Mouse (Mus musculus) kidney, adult 2 months (tissue): ENCODE measurements around the gene Ablim1. TPM values are rescaled to one million over a fixed set of nuclear protein-coding genes. Genes with fewer than 3 reads are reported as not detected.

Source experiments
- DNase-seq: peaks from one replicate; pipeline ENCODE4 v3.0.0; 2021
- H3K27ac ChIP-seq: fragments of 200-500 bp; 2 replicates; pipeline ENCODE4 v1.5.1; 2012; ENCODE audit warnings: low read depth, low read length, control low read depth, inconsistent platforms; ENCODE audit not compliant: insufficient read depth
- H3K27me3 ChIP-seq: fragments of 200-500 bp; replicated peaks from 2 replicates; pipeline ENCODE4 v1.6.1; 2012; ENCODE audit warnings: mild to moderate bottlenecking, moderate library complexity, low read length, inconsistent platforms; ENCODE audit not compliant: control insufficient read depth, insufficient read depth
- H3K36me3 ChIP-seq: fragments of 200-500 bp; 2 replicates; pipeline ENCODE4 v1.6.1; 2012; ENCODE audit warnings: mild to moderate bottlenecking, moderate library complexity, low read length, inconsistent platforms; ENCODE audit not compliant: control insufficient read depth, insufficient read depth
- H3K4me1 ChIP-seq: fragments of 200-500 bp; 2 replicates; pipeline ENCODE4 v1.6.1; 2011; ENCODE audit warnings: low read length; ENCODE audit not compliant: control insufficient read depth, insufficient read depth
- H3K4me3 ChIP-seq: fragments of 200-500 bp; 2 replicates; pipeline ENCODE4 v1.5.1; 2011; ENCODE audit warnings: mild to moderate bottlenecking, low read depth, low read length, control low read depth; ENCODE audit not compliant: insufficient read depth
- CTCF ChIP-seq: fragments of 200-500 bp; conservative IDR thresholded peaks from 2 replicates; pipeline ENCODE4 v1.5.1; 2011; ENCODE audit warnings: low read depth, mild to moderate bottlenecking, control low read depth, low read length, moderate library complexity, mixed read lengths; ENCODE audit not compliant: insufficient read depth, insufficient read length
- POLR2A ChIP-seq: fragments of 200-500 bp; IDR thresholded peaks from one replicate; pipeline ENCODE4 v1.6.1; 2011; ENCODE audit warnings: low read depth, low read length, control low read depth
- WGBS: fragments of 180-500 bp; shearing (Covaris S2); methylation state at CpG from one replicate; pipeline ENCODE4 v1.1.7; 2018; 5-methylcytosine and 5-hydroxymethylcytosine counted together
- polyA plus RNA-seq: library from polyadenylated mRNA; depleted of rRNA; stranded (reverse); fragments of >200 nt; gene quantifications from 2 replicates; pipeline ENCODE4 v1.2.3, GENCODE M21; 2012

Ablim1 gene
- polyA plus RNA-seq, 1 experiment: 34.7 TPM

DNA sequence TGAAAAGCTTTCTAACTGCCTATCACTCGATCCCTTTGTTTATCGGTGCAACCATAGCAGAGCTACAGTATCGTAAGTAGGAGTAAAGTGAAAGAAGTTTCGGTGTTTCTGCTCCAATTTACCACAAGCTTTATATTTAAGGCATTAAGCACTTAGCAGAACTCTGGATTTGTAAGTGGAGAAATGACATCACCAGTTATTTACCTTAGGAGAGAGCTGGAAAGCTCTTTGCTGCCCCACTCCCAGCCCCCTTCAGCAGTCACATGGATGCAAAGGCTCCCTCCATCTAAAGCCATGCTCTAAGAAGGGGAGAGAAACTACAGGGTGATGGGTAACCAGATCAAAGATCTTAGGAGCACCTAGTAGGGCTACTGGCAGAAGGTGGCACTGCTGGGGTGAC, 241.3 kb downstream of the Ablim1 start:
- no peak for TF ChIP-seq CTCF
- no peak for TF ChIP-seq POLR2A
- Histone ChIP-seq H3K36me3 (no peaks in the 10 kb centered on the region), H3K4me3 (no peak overlapping the region), H3K27me3 (no peaks in the 10 kb centered on the region), H3K27ac (no peak overlapping the region), H3K4me1 (no peaks in the 10 kb centered on the region)
- 91% methylated on average over 4 of the region's 4 CpGs for WGBS
- DNase-seq: no peak

GRCm38 (mm10) chr19:57072756-57073155, 242.0 kb downstream of the Ablim1 start:
- no peak overlapping the region for H3K27ac ChIP-seq
- 60% methylated on average over 3 of the region's 3 CpGs for WGBS

GRCm38 (mm10) chr19:57067108-57067613, 247.6 kb downstream of the Ablim1 start:
- no peak overlapping the region for H3K27ac ChIP-seq
- no peak for DNase-seq
- H3K36me3 ChIP-seq: peaks cover 1% of the 10 kb centered on the region
- TF ChIP-seq CTCF (no peak), POLR2A (no peak)
- H3K4me3 ChIP-seq: no peak overlapping the region
- no peaks in the 10 kb centered on the region for H3K27me3 ChIP-seq
- H3K4me1 ChIP-seq: no peaks in the 10 kb centered on the region
- WGBS: 89% methylated on average over 9 of the region's 9 CpGs

More at GRCm38 (mm10) chr19:57072756-57073155, 242.0 kb downstream of the Ablim1 start:
- DNase-seq: no peak
- Histone ChIP-seq H3K27me3 (no peaks in the 10 kb centered on the region), H3K4me1 (no peaks in the 10 kb centered on the region), H3K4me3 (no peak overlapping the region), H3K36me3 (no peaks in the 10 kb centered on the region)
- TF ChIP-seq CTCF (no peak), POLR2A (no peak)

DNA sequence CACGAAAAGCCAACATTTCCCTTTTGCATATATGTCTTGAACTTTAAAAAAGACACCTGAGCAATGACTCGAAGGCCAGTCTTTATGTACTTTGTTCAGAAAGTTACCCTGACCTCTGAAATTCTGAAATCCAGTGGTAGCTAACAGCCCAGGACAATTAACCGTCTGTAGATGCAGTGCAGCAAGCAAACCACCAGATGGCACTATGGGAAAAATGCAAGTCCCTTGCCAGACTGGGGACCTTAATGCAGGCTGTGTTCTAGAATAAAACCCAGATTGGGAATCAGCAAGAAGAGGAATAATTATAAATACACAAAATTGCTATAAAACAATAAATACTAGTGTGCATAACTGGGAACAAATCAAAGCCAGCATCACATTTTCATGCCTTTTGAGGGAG, 248.4 kb downstream of the Ablim1 start:
- H3K27ac ChIP-seq: no peak overlapping the region
- 25% methylated on average over 3 of the region's 3 CpGs for WGBS
- no peaks in the 10 kb centered on the region for H3K27me3 ChIP-seq
- DNase-seq: peak; percentile 75
- H3K4me1 ChIP-seq: no peaks in the 10 kb centered on the region
- H3K36me3 ChIP-seq: peaks cover 1% of the 10 kb centered on the region
- TF ChIP-seq CTCF (peak; percentile 83), POLR2A (no peak)
- H3K4me3 ChIP-seq: no peak overlapping the region

DNA sequence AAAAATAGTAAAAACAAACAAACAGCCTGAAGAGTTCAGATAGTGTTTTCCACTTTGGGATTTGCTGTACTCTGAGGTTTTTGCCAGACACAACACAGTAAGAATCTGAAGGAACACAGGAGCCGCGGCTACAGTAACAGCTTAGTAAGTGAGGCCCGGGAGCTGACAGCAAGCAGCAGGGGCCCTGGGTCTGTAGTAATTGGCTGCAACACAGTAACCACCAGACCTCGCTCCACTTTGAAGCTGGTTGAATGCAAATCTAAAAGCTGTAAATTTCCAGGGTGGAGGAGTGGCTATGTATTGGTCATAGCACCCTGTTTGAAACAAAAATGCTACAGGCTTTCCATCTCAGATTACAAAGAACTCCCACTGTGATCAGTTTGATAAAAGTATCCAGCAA, 252.0 kb downstream of the Ablim1 start:
- TF ChIP-seq POLR2A (no peak), CTCF (no peak)
- no peak for DNase-seq
- H3K27me3 ChIP-seq: no peaks in the 10 kb centered on the region
- no peaks in the 10 kb centered on the region for H3K4me1 ChIP-seq
- peaks cover 4% of the 10 kb centered on the region for H3K36me3 ChIP-seq
- H3K27ac ChIP-seq: no peak overlapping the region
- no peak overlapping the region for H3K4me3 ChIP-seq
- WGBS: 67% methylated on average over 4 of the region's 4 CpGs

DNA sequence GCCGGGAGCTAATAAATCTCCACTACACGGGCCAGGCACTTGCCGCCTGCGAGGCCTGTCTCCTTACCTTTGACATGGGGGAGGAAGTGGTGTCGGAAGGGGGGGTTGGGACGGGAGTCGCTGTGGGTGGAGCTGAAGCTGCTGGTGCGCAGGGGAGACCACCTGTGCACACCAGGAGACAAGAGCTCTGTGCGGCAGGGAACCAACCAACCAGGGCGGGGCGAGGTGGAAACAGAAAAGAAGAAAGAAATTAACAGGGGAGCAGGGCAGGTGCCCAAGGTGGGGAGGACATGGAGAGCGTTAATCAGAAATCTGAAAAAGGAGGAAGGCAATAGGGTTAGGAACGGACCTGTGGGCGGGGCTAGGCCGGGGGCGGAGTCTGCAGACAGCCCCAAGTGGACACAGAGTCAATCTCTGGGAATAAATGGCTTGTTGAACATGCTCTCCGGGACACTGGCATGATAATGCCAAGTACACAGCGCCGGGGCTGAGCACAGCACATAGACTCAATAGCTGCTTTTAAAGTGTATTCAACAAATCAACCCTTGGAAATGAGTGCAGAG, 255.6 kb downstream of the Ablim1 start:
- no peaks in the 10 kb centered on the region for H3K4me1 ChIP-seq
- no peak overlapping the region for H3K27ac ChIP-seq
- DNase-seq: no peak
- TF ChIP-seq POLR2A (no peak), CTCF (no peak)
- H3K27me3 ChIP-seq: no peaks in the 10 kb centered on the region
- no peak overlapping the region for H3K4me3 ChIP-seq
- H3K36me3 ChIP-seq: peaks cover 4% of the 10 kb centered on the region
- 56% methylated on average over 19 of the region's 19 CpGs for WGBS

DNA sequence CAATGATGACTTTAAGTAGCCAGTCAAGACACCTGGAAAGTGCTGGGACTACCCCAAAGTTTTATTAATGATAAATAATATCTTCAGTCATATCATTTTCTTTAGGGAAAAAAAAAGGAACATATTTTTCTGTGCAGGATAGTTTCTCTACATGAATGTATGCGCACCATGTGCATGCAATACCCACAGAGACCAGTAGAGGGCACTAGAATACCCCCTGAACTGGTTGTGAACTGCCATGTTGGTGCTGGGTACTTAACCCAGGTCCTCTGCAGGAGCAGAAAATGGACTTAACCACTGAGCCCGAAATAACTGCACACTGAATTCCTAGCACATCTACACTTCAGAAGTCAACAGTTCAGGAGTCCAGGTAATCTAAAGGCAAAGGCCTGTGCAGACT, 257.2 kb downstream of the Ablim1 start:
- Histone ChIP-seq H3K4me1 (no peaks in the 10 kb centered on the region), H3K4me3 (no peak overlapping the region), H3K27me3 (no peaks in the 10 kb centered on the region), H3K27ac (no peak overlapping the region), H3K36me3 (peaks cover 3% of the 10 kb centered on the region; the same call in 1 of the 2 replicates)
- WGBS: 99% methylated on average over 2 of the region's 2 CpGs
- no peak for TF ChIP-seq POLR2A
- TF ChIP-seq CTCF: peak; percentile 25
- DNase-seq: no peak
